Mouse (Mus musculus) Patski (cell line): ENCODE measurements around the gene Defb45. TPM values are rescaled to one million over a fixed set of nuclear protein-coding genes. Genes with fewer than 3 reads are reported as not detected.

Experiments
- ATAC-seq: fragments of 100-300 bp; one replicate; pipeline ENCODE4 v1.8.0; 2021
- CTCF ChIA-PET: fragments of 350-600 bp; sonication (Branson Sonifier 250); formaldehyde crosslinking; loops from one replicate; lab custom pipeline; 2022; ENCODE audit warnings: inconsistent platforms; lab: Charles Lee
- POLR2A ChIA-PET: fragments of 350-600 bp; sonication (Branson Sonifier 250); formaldehyde crosslinking; loops from one replicate; lab custom pipeline; 2022; ENCODE audit warnings: antibody characterized with exemption, inconsistent platforms; lab: Charles Lee
- DNase-seq: peaks from one replicate; pipeline ENCODE4 v3.0.0-alpha.2; 2011; ENCODE audit warnings: low read depth, low spot score
- H3K27me3 ChIP-seq: fragments of 371-371 bp; one replicate; pipeline ENCODE4 v1.5.1; 2021
- CTCF ChIP-seq: fragments of 100-300 bp; IDR thresholded peaks from one replicate; pipeline ENCODE4 v1.5.1; 2021
- in situ Hi-C: fragments of 300-500 bp; cut with MboI; formaldehyde crosslinking; loops from 3 replicates; pipeline ENCODE4 v1.11.1; 2018; ENCODE audit warnings: low pct_unique_long_range_greater_than_20kb, mixed read lengths
- polyA plus RNA-seq: library from polyadenylated mRNA; unstranded; gene quantifications from one replicate; pipeline ENCODE4 v1.2.3, GENCODE M21; 2021

The Defb45 gene
- polyA plus RNA-seq, 1 experiment from 2014 or later, result not detected

GRCm38 (mm10) chr2:152626774-152627591 is 27.8 kb upstream of the Defb45 start, which contains the start of gene Rem1:
TSS of gene Rem1 (plus strand) at chr2:152626951.
- DNase-seq, result no peak
- POLR2A ChIA-PET, result no interaction called here

GRCm38 (mm10) chr2:152625256-152625655 is 26.1 kb upstream of the Defb45 start:
- in situ Hi-C loops, result no loop called here
- no peak for TF ChIP-seq CTCF
- ATAC-seq (no peak), DNase-seq (no peak)
- no peaks in the 10 kb centered on the region for H3K27me3 ChIP-seq
- ChIA-PET CTCF (interaction anchor here (1.1 kb wide), 1 partner anchor 45 kb away, joined by 5 read pairs; no protein-coding TSS in a partner anchor), POLR2A (no interaction called here)

More at GRCm38 (mm10) chr2:152626774-152627591, 27.8 kb upstream of the Defb45 start, which contains the start of gene Rem1:
- TF ChIP-seq CTCF, result no peak
- H3K27me3 ChIP-seq, result no peaks in the 10 kb centered on the region
- no peak for ATAC-seq
- CTCF ChIA-PET, result no interaction called here
- in situ Hi-C loops, result no loop called here

GRCm38 (mm10) chr2:152624566-152624965 is 25.4 kb upstream of the Defb45 start:
- CTCF ChIA-PET, result no interaction called here
- no peaks in the 10 kb centered on the region for H3K27me3 ChIP-seq
- in situ Hi-C loops, result no loop called here
- ATAC-seq (no peak), DNase-seq (no peak)
- TF ChIP-seq CTCF, result no peak
- POLR2A ChIA-PET, result no interaction called here

GRCm38 (mm10) chr2:152622953-152623352 is 23.8 kb upstream of the Defb45 start, which contains the start of gene Defb25:
TSS of gene Defb25 (minus strand) at chr2:152623053.
- in situ Hi-C loops, result no loop called here
- no peaks in the 10 kb centered on the region for H3K27me3 ChIP-seq
- ATAC-seq (no peak), DNase-seq (no peak)
- ChIA-PET CTCF (interaction anchor here (0.9 to 1.5 kb wide), 2 partner anchors 11 to 34 kb away, joined by 3 to 4 read pairs; no protein-coding TSS in a partner anchor), POLR2A (no interaction called here)
- no peak for TF ChIP-seq CTCF

- ChIA-PET CTCF (interaction anchor here (0.9 to 1.5 kb wide), 4 partner anchors 12 to 46 kb away, joined by 3 to 4 read pairs (median 3); no protein-coding TSS in a partner anchor), POLR2A (interaction anchor here (0.6 kb wide), 1 partner anchor 49 kb away, joined by 3 read pairs; no protein-coding TSS in a partner anchor)
- TF ChIP-seq CTCF, result no peak
- no peaks in the 10 kb centered on the region for H3K27me3 ChIP-seq
- DNase-seq, result no peak
- in situ Hi-C loops, result no loop called here
- ATAC-seq, result no peak
Observed at GRCm38 (mm10) chr2:152622151-152622550, 23.0 kb upstream of the Defb45 start.

- DNase-seq, result no peak
- in situ Hi-C loops, result no loop called here
- no peak for ATAC-seq
- H3K27me3 ChIP-seq, result no peaks in the 10 kb centered on the region
- ChIA-PET CTCF (interaction anchor here (1.4 kb wide), 1 partner anchor 30 kb away, joined by 3 read pairs; no protein-coding TSS in a partner anchor), POLR2A (no interaction called here)
- no peak for TF ChIP-seq CTCF
Observed at GRCm38 (mm10) chr2:152620367-152621134, 21.4 kb upstream of the Defb45 start.

GRCm38 (mm10) chr2:152617374-152617773 is 18.2 kb upstream of the Defb45 start:
- CTCF ChIA-PET, result interaction anchor here (1.2 to 3.7 kb wide), 2 partner anchors 26 to 53 kb away, joined by 4 to 23 read pairs; partner anchors contain the start of gene H13
- no peak for TF ChIP-seq CTCF
- DNase-seq (no peak), ATAC-seq (no peak)
- in situ Hi-C loops, result loop anchor here (5.0 to 10.0 kb wide), 3 partner anchors 40 to 215 kb away; partner anchors contain the start of gene Bcl2l1
- H3K27me3 ChIP-seq, result no peaks in the 10 kb centered on the region
- POLR2A ChIA-PET, result no interaction called here

GRCm38 (mm10) chr2:152616470-152616869 is 17.3 kb upstream of the Defb45 start:
- in situ Hi-C loops, result loop anchor here (5.0 to 10.0 kb wide), 3 partner anchors 41 to 216 kb away; partner anchors contain the start of gene Bcl2l1
- ChIA-PET POLR2A (no interaction called here), CTCF (interaction anchor here (1.2 to 3.7 kb wide), 9 partner anchors 10 to 62 kb away, joined by 4 to 23 read pairs (median 6); partner anchors contain the start of genes Defb36 and H13)
- ATAC-seq, result no peak
- no peak for DNase-seq
- H3K27me3 ChIP-seq, result no peaks in the 10 kb centered on the region
- TF ChIP-seq CTCF, result no peak

- peak; percentile 31 for DNase-seq
- ATAC-seq, result peak; percentile 69
- in situ Hi-C loops, result loop anchor here (5.0 to 10.0 kb wide), 3 partner anchors 42 to 217 kb away; partner anchors contain the start of gene Bcl2l1
- POLR2A ChIA-PET, result no interaction called here
- H3K27me3 ChIP-seq, result no peaks in the 10 kb centered on the region
- CTCF ChIA-PET, result interaction anchor here (0.6 to 3.7 kb wide), 19 partner anchors 9 to 168 kb away, joined by 3 to 23 read pairs (median 4); partner anchors contain the start of genes Defb36 and H13
- peak; percentile 89 for TF ChIP-seq CTCF
Observed at GRCm38 (mm10) chr2:152615563-152615962, 16.4 kb upstream of the Defb45 start.

- no peak for DNase-seq
- CTCF ChIA-PET, result interaction anchor here (0.6 to 1.6 kb wide), 5 partner anchors 32 to 155 kb away, joined by 3 to 8 read pairs (median 3); no protein-coding TSS in a partner anchor
- ATAC-seq, result no peak
- TF ChIP-seq CTCF, result no peak
- in situ Hi-C loops, result loop anchor here (10.0 kb wide), 1 partner anchor 133 kb away; no protein-coding TSS in a partner anchor
- H3K27me3 ChIP-seq, result no peaks in the 10 kb centered on the region
- POLR2A ChIA-PET, result no interaction called here
Observed at GRCm38 (mm10) chr2:152612193-152612592, 13.0 kb upstream of the Defb45 start.
